Mouse (Mus musculus): ENCODE results near the gene Cox8b. TPM values are rescaled to one million over a fixed set of nuclear protein-coding genes. Genes with fewer than 3 reads are reported as not detected.

Cox8b gene
- 1 to 10 TPM; 1.7 to 3.9 (median 2.9) TPM for total RNA-seq (2022)

GRCm38 (mm10) chr7:140900220-140900619 lies at the start of gene Cox8b:
Cox8b (minus strand) TSS chr7:140900446.
- no peak for DNase-seq (ENCODE audit: low spot score in 2 of 2)

- no peak for DNase-seq (ENCODE audit: low spot score in 2 of 2)
These were observed 49.0 kb upstream of the Cox8b start for GRCm38 (mm10) chr7:140949255-140949654.

- DNase-seq (ENCODE audit: low spot score in 2 of 2): no peak
These were observed 47.9 kb upstream of the Cox8b start for GRCm38 (mm10) chr7:140948161-140948560.

GRCm38 (mm10) chr7:140946980-140947379 lies 46.7 kb upstream of the Cox8b start:
- no peak for DNase-seq (ENCODE audit: low spot score in 2 of 2)

GRCm38 (mm10) chr7:140946311-140946710 lies 46.1 kb upstream of the Cox8b start:
- no peak for DNase-seq (ENCODE audit: low spot score in 2 of 2)

- no peak for DNase-seq (ENCODE audit: low spot score in 2 of 2)
These were observed 45.0 kb upstream of the Cox8b start for GRCm38 (mm10) chr7:140945247-140945646.

GRCm38 (mm10) chr7:140944236-140944635 lies 44.0 kb upstream of the Cox8b start:
- DNase-seq (ENCODE audit: low spot score in 2 of 2): no peak

GRCm38 (mm10) chr7:140943356-140943755 lies 43.1 kb upstream of the Cox8b start:
- no peak for DNase-seq (ENCODE audit: low spot score in 2 of 2)

GRCm38 (mm10) chr7:140942811-140943210 lies 42.6 kb upstream of the Cox8b start:
- DNase-seq (ENCODE audit: low spot score in 2 of 2): no peak

- DNase-seq (ENCODE audit: low spot score in 2 of 2): no peak
These were observed 42.1 kb upstream of the Cox8b start for GRCm38 (mm10) chr7:140942341-140942740.

- DNase-seq (ENCODE audit: low spot score in 2 of 2): no peak
These were observed 41.2 kb upstream of the Cox8b start, which contains the start of gene Pgghg for GRCm38 (mm10) chr7:140941222-140942051. Pgghg (plus strand) TSS chr7:140941391.

GRCm38 (mm10) chr7:140939669-140940171 lies 39.5 kb upstream of the Cox8b start:
- no peak for DNase-seq (ENCODE audit: low spot score in 2 of 2)

- no peak for DNase-seq (ENCODE audit: low spot score in 2 of 2)
These were observed 38.6 kb upstream of the Cox8b start for GRCm38 (mm10) chr7:140938896-140939295.

- no peak for DNase-seq (ENCODE audit: low spot score in 2 of 2)
These were observed 38.2 kb upstream of the Cox8b start for GRCm38 (mm10) chr7:140938436-140938835.

GRCm38 (mm10) chr7:140927181-140927580 lies 26.9 kb upstream of the Cox8b start:
- DNase-seq (ENCODE audit: low spot score in 2 of 2): no peak

- no peak for DNase-seq (ENCODE audit: low spot score in 2 of 2)
These were observed 23.0 kb upstream of the Cox8b start for GRCm38 (mm10) chr7:140923070-140923775.

GRCm38 (mm10) chr7:140922398-140923069 lies 22.3 kb upstream of the Cox8b start:
- no peak for DNase-seq (ENCODE audit: low spot score in 2 of 2)

- DNase-seq (ENCODE audit: low spot score in 2 of 2): no peak
These were observed 21.2 kb upstream of the Cox8b start for GRCm38 (mm10) chr7:140921225-140921975.

GRCm38 (mm10) chr7:140920418-140921029 lies 20.3 kb upstream of the Cox8b start, which contains the start of gene Nlrp6:
Nlrp6 (plus strand) TSS chr7:140920902.
- no peak for DNase-seq (ENCODE audit: low spot score in 2 of 2)

- no peak for DNase-seq (ENCODE audit: low spot score in 2 of 2)
These were observed 19.7 kb upstream of the Cox8b start for GRCm38 (mm10) chr7:140919911-140920310.

Measured in left cerebral cortex, adult 8-10 months (tissue).